Mouse (Mus musculus) G1E (cell line): ENCODE results near the gene Iqschfp. TPM values are rescaled to one million over a fixed set of nuclear protein-coding genes. Genes with fewer than 3 reads are reported as not detected.

Experiments used
- ATAC-seq: 2 replicates; pipeline ENCODE4 v1.8.0; 2016; ENCODE audit warnings: mild to moderate bottlenecking; ENCODE audit not compliant: insufficient number of reproducible peaks, poor library complexity, low FRiP score, severe bottlenecking; ENCODE audit errors: extremely low read depth
- DNase-seq: peaks from one replicate; pipeline ENCODE4 v3.0.0; 2012; ENCODE audit warnings: low spot score
- H3K27me3 ChIP-seq: 2 replicates; pipeline ENCODE4 v1.6.1; 2012; ENCODE audit warnings: mild to moderate bottlenecking, low read length, inconsistent platforms; ENCODE audit not compliant: insufficient read depth
- H3K36me3 ChIP-seq: replicated peaks from 2 replicates; pipeline ENCODE3; 2012; ENCODE audit warnings: mild to moderate bottlenecking, inconsistent platforms
- H3K4me1 ChIP-seq: 2 replicates; pipeline ENCODE4 v1.6.1; 2012; ENCODE audit warnings: low read depth, low read length, inconsistent platforms, mixed read lengths; ENCODE audit not compliant: insufficient read depth
- H3K4me3 ChIP-seq: 2 replicates; pipeline ENCODE4 v1.5.1; 2012; ENCODE audit warnings: low read depth, mild to moderate bottlenecking, inconsistent platforms, low read length, moderate library complexity, mixed read lengths
- H3K9me3 ChIP-seq: replicated peaks from 2 replicates; pipeline ENCODE4 v1.6.1; 2012; ENCODE audit warnings: inconsistent platforms
- CTCF ChIP-seq: IDR thresholded peaks from 2 replicates; pipeline ENCODE4 v1.5.1; 2012; ENCODE audit warnings: low read depth, low read length, inconsistent platforms, mixed read lengths
- GATA1 ChIP-seq: IDR thresholded peaks from 2 replicates; pipeline ENCODE4 v1.6.1; 2012; ENCODE audit warnings: borderline replicate concordance, low read length, inconsistent platforms, mixed read lengths
- GATA2 ChIP-seq: IDR thresholded peaks from 2 replicates; pipeline ENCODE4 v1.6.1; 2012; ENCODE audit warnings: low read depth, low read length, inconsistent platforms, borderline replicate concordance
- POLR2AphosphoS5 ChIP-seq: IDR thresholded peaks from 2 replicates; pipeline ENCODE4 v1.6.1; 2012; ENCODE audit warnings: low read depth, low read length, inconsistent platforms; ENCODE audit not compliant: insufficient replicate concordance
- TAL1 ChIP-seq: conservative IDR thresholded peaks from 2 replicates; pipeline ENCODE4 v1.6.1; 2012; ENCODE audit warnings: low read depth, low read length, inconsistent platforms, mixed read lengths
- polyA plus RNA-seq: library from polyadenylated mRNA; stranded (reverse); fragments of >175 nt; gene quantifications from 2 replicates; pipeline ENCODE4 v1.2.3, GENCODE M21; 2012
- total RNA-seq, 2 experiments: library from RNA; stranded (forward) in 1 of 2; stranded (reverse) in 1 of 2; fragments of 200-1000 nt in 1 of 2; fragments of >200 nt in 1 of 2; fragmentation: Nextera tagmentation in 1 of 2; gene quantifications; 2 replicates each; pipeline ENCODE4 v1.2.3; 2014 to 2017

The Iqschfp gene
- total and polyA plus RNA-seq, 3 experiments = not detected

DNA sequence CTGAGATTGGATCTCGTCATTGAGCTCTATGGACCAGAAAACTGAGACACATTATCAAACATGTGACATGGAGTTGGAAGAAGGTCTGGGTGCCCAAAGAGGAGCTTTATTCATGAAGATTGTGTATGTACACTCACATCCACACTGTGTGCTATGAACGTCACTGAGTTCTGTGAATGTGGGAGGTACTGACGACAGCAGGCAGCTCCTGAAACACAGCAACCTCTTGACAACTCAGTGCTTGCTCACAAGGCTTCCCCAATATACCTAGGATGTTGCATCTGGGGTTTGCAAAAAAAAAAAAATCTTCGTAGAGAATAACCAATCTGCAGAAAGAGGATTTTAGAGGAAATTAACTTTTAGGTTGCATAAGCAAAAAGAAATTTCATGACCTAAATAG lies 31.1 kb downstream of the Iqschfp start:
- Histone ChIP-seq H3K27me3 (no peaks in the 10 kb centered on the region), H3K9me3 (peaks cover 6% of the 10 kb centered on the region), H3K4me1 (no peaks in the 10 kb centered on the region), H3K36me3 (no peaks in the 10 kb centered on the region), H3K4me3 (no peak overlapping the region)
- DNase-seq = no peak
- no peak for ATAC-seq
- TF ChIP-seq GATA1 = no peak
- no peak for TF ChIP-seq POLR2AphosphoS5
- TF ChIP-seq CTCF = no peak
- no peak for TF ChIP-seq GATA2
- no peak for TF ChIP-seq TAL1

DNA sequence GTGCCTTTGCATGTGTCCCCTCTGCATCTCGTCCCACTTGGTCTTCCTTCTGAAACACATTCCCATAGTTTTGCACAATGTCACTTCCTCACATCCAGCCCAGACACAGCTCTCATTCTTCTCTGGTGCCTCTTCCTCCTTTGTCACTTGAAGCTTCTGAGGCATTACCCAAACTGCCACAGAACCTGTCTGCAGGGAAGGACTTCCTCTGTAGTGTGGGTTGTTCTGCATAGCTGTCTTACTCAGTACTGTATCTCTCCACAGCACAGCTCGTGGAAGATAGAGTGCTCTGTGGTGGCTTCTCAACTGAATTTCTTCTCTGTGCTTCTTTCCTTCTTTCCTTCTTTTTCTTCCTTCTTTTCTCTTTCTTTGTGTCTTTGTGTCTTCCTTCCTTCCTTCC lies 33.4 kb downstream of the Iqschfp start:
- ATAC-seq (no peak), DNase-seq (no peak)
- Histone ChIP-seq H3K27me3 (no peaks in the 10 kb centered on the region), H3K9me3 (peaks cover 16% of the 10 kb centered on the region), H3K4me3 (no peak overlapping the region), H3K4me1 (no peaks in the 10 kb centered on the region), H3K36me3 (no peaks in the 10 kb centered on the region)
- TF ChIP-seq GATA1 = no peak
- TF ChIP-seq GATA2 = no peak
- TF ChIP-seq TAL1 = no peak
- no peak for TF ChIP-seq POLR2AphosphoS5
- TF ChIP-seq CTCF = no peak

DNA sequence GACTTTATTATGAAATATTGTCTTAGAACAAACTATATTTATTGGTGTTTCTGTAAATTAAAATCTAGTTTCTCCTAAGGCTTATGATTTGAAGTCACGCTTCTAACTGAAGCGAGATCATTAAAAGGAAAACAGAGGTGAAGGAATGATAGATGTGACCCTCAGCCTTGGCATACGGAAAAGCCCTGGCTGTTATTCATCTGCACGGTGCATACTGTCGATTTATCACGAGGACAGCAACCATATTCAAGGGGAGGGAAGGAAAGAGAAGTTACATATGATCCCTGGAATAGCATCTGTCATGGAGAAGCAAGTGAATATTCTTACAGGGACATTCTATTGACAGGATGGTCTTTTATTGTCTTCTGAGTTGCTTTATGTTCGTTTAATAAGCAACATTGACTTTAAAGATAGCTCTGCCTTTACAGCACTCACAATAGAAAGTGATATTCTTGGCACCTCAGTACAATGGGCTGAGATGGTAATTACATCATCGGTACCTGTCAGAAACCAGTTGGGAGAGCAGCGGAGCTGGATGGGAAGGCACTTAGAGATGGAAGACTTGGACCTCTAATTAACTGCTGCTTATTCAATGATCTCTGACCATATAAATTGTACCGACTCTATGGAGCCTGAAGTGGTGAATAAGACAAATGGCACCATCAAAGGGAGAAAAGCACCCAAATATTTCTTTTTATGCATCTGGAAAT lies 38.5 kb downstream of the Iqschfp start:
- peaks cover 12% of the 10 kb centered on the region for H3K9me3 ChIP-seq
- no peaks in the 10 kb centered on the region for H3K36me3 ChIP-seq
- no peaks in the 10 kb centered on the region for H3K27me3 ChIP-seq
- no peak for DNase-seq
- H3K4me3 ChIP-seq = no peak overlapping the region
- TF ChIP-seq TAL1 (no peak), GATA2 (no peak), POLR2AphosphoS5 (no peak), CTCF (no peak), GATA1 (no peak)
- no peaks in the 10 kb centered on the region for H3K4me1 ChIP-seq
- no peak for ATAC-seq

DNA sequence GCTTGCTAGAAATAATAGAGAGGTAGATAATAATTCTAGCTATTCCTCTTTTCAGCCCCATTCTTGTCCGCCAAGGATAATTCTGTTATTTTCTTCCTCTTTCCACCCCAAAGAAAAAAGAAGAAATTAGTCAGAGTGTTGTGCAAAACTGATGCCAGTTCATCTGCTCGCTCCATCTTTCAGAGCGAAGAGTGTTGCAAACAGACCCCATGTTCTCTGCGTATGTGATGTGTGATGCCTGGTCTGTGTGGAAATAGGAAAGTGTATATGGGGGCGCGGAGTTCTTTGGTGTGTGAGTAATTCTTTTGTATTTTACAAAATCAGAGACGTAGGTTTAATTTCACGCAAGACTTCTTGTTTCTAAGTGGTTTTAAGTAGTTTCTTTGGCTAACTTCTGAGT lies 39.1 kb downstream of the Iqschfp start:
- H3K27me3 ChIP-seq = no peaks in the 10 kb centered on the region
- no peaks in the 10 kb centered on the region for H3K4me1 ChIP-seq
- H3K9me3 ChIP-seq = peaks cover 12% of the 10 kb centered on the region
- no peak for ATAC-seq
- no peak overlapping the region for H3K4me3 ChIP-seq
- DNase-seq = no peak
- TF ChIP-seq GATA1 (no peak), CTCF (no peak), POLR2AphosphoS5 (no peak), GATA2 (no peak), TAL1 (no peak)
- no peaks in the 10 kb centered on the region for H3K36me3 ChIP-seq

DNA sequence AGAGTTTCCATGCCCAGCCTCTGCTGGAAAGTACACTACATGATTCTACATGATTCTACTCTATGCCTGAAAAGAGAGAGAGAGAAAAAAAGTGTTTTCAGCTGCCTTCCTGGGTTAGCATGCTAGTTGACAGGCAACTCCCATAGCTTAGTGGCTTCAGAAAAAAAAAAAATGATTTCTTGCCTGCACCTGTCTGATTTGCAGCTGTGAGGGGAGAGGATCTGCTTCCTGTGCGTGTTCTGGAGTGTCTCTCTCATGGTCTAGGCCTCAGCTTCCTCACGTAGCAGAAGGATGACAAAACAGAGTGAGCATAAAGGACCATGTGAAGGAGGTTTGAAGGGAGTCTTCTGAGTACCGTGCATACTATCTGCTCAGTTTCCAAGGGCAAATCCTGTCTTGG lies 39.9 kb downstream of the Iqschfp start:
- no peak for TF ChIP-seq GATA2
- H3K36me3 ChIP-seq = no peaks in the 10 kb centered on the region
- ATAC-seq (no peak), DNase-seq (no peak)
- no peaks in the 10 kb centered on the region for H3K4me1 ChIP-seq
- no peaks in the 10 kb centered on the region for H3K27me3 ChIP-seq
- H3K9me3 ChIP-seq = peaks cover 12% of the 10 kb centered on the region
- no peak overlapping the region for H3K4me3 ChIP-seq

DNA sequence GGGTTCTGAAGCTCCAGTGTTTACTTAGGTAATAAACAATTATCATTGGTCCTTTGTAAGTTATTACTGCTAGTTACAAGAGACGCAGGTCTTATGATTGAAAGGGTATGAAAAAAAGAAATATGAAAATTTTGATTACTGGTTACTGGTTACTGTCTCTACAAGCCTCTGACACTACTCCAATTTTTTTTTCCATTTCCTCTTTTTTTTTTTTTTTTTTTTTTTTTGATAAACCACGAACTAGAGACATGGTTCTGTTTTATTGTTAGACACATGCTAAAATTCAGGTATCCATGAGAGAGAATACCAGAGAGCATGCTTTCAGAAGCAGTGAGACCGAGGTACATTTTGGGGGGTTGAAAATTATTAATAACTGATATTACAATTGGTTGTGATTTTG lies 43.8 kb downstream of the Iqschfp start:
- Histone ChIP-seq H3K4me1 (no peaks in the 10 kb centered on the region), H3K27me3 (no peaks in the 10 kb centered on the region), H3K4me3 (no peak overlapping the region), H3K36me3 (no peaks in the 10 kb centered on the region), H3K9me3 (peaks cover 2% of the 10 kb centered on the region; the same call in 1 of the 2 replicates)
- TF ChIP-seq POLR2AphosphoS5 = no peak
- TF ChIP-seq GATA2 = no peak
- no peak for TF ChIP-seq GATA1
- TF ChIP-seq TAL1 = no peak
- TF ChIP-seq CTCF = no peak
- ATAC-seq (no peak), DNase-seq (no peak)
